Mouse (Mus musculus) CH12F3 (cell line): ENCODE data around the gene Arfgef2.

Experiments used
- in situ Hi-C: fragments of 300-500 bp; cut with MboI; formaldehyde crosslinking; loops from 2 replicates; pipeline ENCODE4 v1.14.3; 2020; ENCODE audit warnings: low sequenced_read_pairs

Arfgef2 gene

DNA sequence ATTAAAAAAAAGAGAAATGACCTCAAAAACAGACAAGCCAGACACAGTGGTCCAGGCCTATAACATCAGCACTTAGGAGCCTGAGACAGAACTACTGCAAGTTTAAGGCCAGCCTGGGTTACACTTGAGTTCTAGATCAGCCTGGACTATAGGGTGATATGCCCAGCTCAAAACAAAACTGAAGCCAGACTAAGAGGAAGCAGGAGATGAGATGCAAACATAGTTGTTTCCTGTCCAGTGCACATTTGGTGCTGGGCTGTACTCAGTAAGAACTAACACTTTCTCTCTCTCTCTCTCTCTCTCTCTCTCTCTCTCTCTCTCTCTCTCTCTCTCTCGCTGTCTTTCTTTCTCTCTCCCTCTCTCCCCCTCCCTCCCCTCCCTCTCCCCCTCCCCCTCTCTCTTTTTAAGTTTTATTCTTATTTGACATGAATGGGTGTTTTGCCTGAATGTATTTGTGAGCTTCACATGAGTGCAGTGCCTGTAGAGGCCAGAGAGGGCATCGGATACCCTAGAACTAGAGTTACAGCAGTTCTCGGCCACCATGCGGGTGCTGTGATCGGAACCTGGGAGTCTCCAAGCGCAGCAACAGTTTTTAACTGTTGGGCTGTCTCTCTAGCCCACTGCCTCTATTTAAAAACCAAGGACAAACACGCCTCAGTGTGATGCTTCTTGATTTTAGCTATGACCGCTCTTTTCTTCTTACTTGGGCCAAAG is 95.6 kb downstream of the Arfgef2 start:
- in situ Hi-C loops: no loop called here

DNA sequence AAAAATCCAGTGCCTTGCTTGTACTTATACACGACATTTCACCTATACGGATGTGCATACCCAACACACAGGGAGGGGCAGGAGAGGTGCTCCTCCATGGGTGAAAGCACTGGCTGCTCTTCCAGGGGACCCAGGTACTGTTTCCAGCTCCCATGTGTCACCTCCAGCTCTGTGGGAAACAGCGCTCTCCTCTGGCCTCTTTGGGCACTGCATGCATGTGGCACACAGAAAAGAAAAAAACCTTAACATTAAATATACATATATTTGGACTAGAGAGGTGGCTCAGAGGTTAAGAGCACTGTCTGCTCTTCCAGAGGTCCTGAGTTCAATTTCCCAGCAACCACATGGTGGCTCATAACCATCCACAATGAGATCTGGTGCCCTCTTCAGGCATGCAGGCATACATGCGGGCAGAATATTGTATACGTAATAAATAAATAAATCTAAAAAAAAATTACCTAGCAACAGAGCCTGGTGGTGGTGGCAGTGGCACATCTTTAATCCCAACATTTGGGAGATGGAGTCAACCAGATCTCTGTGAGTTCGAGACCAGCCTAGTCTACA is 98.4 kb downstream of the Arfgef2 start:
- in situ Hi-C loops: no loop called here

DNA sequence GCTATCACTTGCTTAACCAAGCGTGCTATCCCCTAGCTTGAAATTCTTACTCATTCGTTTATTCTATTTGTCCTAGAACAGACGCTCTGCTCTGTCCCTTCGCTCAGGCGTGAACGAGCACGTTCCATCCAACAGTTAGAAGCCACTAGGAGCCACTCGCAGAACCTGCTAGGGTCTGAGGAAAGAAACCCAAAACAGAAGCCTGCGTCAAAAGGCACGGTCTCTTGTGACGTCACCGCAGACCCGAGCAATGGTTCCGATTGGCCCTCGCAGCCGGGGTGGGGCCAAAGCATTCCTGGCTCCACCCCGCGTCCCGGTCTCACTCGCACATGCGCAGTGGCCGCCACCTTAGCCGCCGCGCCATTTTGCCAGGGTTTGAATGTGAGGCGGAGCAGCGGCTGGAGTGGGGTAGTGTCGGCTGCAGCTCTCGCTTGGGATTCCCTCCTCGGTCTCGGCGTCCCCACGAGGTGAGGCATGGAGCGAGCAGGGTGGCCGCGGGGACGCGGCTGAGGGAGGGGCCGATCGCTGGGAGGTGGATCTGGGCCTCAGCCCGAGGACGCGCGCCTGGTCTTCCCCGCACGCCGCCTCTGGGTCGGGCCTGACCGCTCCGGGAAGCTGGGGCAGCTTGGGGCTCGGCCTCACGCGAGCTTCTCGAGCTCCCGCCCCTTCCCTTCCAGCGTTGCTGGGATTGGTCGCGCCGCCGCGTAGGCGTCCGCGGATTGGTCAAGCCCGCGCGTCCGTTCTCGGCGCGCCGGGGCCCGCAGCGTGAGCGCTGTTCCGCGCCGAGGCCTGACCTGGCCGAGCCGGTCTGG is 100.5 kb downstream of the Arfgef2 start, which contains the start of gene Cse1l:
TSS of gene Cse1l (plus strand) at position 330 of the 812 bp plus-strand sequence.
- in situ Hi-C loops: no loop called here

DNA sequence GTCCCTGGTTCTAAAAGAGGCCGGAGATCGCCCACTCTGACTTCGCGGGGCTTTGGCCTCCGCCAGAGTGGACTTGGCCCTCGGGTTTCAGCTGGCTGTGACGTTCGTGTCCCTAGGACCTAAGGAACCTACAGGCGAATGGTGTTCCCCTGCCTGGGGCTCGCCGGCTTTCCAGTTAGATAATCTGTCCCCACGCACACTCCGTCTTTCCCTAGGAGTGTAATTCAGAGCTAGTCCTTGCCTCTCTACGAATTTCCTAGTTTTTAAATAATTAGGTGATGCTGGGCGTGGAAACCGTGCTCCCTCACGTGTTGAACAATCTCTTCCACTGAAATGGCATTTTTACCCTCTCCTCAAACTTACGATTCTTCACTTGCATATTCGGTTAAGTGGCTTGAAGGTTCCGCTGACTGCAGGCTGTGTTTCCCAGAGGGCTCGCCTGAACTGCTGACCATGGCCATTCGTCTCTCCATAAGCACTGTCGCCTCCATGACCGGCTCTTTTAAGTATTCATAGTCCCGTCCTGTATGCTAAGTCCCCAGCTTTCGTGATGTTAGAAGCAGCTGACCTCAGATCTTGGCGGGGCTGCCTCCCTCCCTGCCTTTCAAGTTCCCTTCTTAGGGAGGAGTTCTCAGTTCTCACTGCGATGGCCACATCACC is 101.3 kb downstream of the Arfgef2 start:
- in situ Hi-C loops: no loop called here

DNA sequence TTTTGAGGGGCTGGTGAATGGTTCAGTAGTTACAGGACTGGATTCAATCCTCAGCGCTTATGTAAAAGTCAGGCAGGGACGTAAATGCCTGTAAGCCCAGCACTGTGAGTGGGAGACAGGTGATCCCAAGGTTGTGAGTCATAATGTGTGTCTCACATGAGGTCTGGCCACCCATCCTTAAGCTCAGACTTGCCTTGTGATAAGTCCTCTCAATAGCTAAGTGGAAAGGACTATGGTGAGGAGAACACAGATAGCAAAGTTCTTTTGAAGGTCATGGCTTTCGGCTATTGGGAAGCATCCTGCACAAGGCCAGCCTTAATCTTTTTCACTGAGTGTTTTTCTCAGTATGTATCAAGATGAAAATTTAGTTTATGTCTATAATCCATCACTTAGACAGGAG is 104.3 kb downstream of the Arfgef2 start:
- in situ Hi-C loops: no loop called here

DNA sequence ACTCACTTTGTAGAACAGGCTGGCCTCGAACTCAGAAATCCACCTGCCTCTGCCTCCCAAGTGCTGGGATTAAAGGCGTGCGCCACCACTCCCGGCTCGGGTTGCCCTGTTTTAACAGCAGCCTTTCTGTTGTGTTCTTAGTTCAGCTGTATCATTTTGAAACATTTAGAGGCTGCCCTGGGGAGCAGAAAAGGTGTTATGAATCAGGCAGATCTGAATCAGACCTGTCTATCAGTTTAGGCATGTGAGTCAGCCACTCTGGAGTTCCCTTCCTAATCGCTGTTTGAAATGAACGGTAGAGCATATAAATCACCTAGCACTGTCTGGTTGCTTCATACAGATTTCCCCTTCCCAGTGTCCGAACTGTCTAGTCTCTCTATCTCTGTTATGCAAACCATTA is 105.1 kb downstream of the Arfgef2 start:
- in situ Hi-C loops: no loop called here

DNA sequence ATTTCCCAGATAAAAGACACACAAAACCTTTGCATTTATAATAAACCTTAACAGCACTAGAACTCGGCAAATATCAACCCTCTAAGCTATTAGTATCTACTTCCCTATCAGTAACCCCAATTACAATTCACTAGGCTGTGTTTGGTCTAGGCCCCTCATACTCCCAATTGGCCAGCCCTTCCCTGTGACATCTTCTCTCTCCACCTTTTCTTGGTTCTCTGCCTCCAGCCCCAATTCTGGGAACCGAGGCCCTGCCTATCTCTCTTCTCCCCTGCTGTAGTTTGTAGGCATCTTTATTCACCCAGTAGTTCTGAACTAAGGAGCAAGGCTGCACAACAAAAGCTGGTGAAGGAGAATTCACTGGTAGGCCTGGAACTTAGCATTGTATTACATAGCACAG is 118.6 kb downstream of the Arfgef2 start:
- in situ Hi-C loops: no loop called here

DNA sequence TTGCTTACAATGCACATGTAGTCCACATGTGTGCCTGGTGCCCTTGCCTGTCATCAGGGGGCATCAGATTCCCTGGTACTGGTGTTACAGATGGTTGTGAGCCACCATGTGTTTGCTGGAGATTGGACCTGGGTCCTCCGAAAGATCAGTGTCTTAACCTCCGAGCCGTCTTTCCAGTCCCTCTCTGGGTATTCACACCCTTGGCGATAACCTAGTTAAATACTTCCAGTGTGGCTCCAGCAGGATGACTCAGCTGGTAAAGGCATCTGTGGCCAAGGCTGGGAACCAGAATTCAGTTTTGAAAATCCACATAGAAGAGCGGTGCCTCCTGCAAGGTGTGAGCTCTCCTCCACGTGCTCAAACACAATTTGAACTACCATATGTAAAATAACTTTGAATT is 128.6 kb downstream of the Arfgef2 start:
- in situ Hi-C loops: no loop called here

DNA sequence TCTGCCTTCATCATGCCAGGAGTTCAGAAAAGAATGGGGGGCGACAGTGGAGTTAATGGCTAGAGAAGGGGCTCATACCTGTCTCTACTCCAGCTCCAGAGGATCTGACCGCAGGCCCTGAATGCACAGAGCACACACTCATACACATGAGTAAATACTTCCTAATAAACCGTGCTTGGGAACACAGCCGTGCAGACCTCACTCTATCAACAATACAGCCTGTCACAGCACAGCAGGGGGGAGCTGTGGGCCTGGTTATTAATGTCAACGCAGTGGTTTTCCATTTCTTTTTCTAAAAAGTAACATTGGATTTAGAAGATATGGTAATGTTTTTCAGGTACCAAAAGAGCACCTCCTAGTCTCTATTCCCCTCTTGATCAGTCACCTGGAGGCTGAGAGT is 129.0 kb downstream of the Arfgef2 start:
- in situ Hi-C loops: no loop called here

DNA sequence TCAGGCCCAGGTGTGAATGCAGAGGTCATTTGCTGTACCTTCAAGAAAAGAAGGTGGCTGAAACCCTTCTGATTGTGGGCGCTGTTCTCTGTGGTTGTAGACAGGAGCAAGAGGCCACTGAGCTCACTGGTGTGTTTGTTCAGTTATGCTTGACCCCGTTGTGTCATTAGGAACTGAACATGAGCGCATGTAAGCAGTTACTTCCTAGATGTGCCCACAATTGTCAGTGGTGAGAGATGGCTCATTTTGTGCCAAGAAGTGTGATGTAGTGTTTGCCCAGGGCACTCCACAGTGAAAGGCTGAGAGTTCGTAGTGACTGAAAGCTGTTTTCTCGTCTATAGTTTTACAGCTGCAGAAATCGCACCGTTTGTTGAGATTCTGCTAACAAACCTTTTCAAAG is 130.2 kb downstream of the Arfgef2 start:
- in situ Hi-C loops: no loop called here

DNA sequence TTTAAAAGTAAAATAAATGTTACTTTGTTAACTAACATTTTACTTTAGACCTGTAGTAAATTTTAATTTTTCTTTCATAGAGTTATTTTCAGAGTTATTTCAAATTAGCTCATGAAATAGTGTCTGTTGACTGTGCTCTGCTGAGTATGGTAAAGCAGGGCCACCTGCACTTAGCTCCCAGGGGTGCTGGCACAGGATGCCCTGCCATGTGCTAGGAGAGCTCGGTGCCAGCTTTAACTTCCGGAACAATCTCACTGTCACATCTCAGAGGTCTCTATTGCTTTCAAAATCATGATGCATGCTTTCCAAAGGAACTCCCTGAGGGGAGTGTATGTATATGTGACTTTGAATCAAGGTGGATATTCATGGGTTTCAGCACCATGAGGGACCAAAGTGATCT is 130.8 kb downstream of the Arfgef2 start:
- in situ Hi-C loops: no loop called here

DNA sequence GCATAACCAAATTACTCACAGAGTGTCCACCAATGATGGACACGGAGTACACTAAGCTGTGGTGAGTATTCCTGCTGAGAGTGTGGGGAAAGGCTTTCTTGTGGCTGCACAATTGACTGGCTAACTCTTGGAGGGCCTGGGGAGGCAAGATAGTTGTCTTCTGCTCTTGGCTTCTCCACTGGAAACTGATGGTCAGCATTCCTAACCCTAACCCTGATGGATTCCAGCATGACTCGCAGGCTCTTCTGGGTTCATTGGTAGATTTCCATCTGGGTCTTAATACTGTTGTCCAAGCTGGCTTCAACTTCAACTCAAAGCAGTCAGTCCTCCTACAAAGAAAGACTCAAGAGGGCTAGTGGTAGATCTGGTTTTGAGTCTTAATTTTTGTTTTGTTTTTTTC is 137.8 kb downstream of the Arfgef2 start:
- in situ Hi-C loops: no loop called here

DNA sequence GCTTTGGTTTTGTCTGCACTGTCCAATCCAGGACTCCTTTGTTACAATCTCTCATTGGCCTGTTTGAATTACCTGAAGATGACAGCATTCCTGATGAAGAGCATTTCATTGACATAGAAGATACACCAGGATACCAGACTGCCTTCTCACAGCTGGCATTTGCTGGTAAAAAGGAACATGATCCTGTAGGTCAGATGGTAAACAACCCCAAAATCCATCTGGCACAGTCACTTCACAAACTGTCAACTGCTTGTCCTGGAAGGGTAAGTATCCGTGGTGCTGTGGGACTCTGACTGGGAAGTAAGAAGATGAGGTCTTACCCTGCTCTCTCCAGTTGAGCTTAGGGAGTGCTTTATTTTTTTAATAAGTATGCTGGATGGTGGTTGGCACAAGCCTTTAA is 139.0 kb downstream of the Arfgef2 start:
- in situ Hi-C loops: no loop called here

DNA sequence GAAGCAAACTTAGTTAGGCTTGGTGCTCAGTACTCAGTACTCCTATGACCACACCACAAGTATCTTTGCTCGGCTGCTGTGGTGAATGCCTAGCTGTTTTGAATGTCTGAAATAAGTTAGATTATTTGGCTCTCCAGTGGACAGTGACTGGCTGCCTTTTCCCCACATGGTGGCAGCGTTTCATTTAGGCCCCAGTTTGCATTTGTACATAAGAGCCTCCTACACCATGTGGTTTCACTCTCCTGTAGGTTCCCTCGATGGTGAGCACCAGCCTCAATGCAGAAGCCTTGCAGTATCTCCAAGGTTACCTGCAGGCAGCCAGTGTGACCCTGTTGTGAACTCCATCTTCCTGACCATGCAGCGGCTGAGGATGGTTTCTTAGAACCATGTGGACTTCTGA is 140.1 kb downstream of the Arfgef2 start:
- in situ Hi-C loops: no loop called here
